Mouse (Mus musculus) liver, embryonic 12.5 days (tissue): ENCODE results near the gene Ckmt1. TPM values are rescaled to one million over a fixed set of nuclear protein-coding genes. Genes with fewer than 3 reads are reported as not detected.
A peak's percentile ranks its signal among the peaks of the same experiment; 100 is the strongest.

ENCODE experiments used
- ATAC-seq: fragments of 200-750 bp; cut with Nextera tagmentation; 2 replicates; pipeline ENCODE4 v1.8.0; 2017; ENCODE audit warnings: moderate number of reproducible peaks, mild to moderate bottlenecking, moderate library complexity
- H3K27ac ChIP-seq: fragments of 300-500 bp; sonication (generic); 2 replicates; pipeline ENCODE4 v1.5.1; 2016; ENCODE audit warnings: mild to moderate bottlenecking
- H3K27me3 ChIP-seq: fragments of 300-500 bp; sonication (generic); replicated peaks from 2 replicates; pipeline ENCODE4 v1.6.1; 2016; ENCODE audit warnings: mild to moderate bottlenecking, moderate library complexity
- H3K36me3 ChIP-seq: fragments of 300-500 bp; sonication (generic); 2 replicates; pipeline ENCODE4 v1.6.1; 2016; ENCODE audit warnings: mild to moderate bottlenecking, moderate library complexity
- H3K4me1 ChIP-seq: fragments of 300-500 bp; sonication (generic); 2 replicates; pipeline ENCODE4 v1.6.1; 2016
- H3K4me2 ChIP-seq: fragments of 300-500 bp; sonication (generic); 2 replicates; pipeline ENCODE4 v1.6.1; 2016; ENCODE audit warnings: mild to moderate bottlenecking, moderate library complexity
- H3K4me3 ChIP-seq: fragments of 300-500 bp; sonication (generic); 2 replicates; pipeline ENCODE4 v1.5.1; 2016; ENCODE audit warnings: mild to moderate bottlenecking, moderate library complexity
- H3K9ac ChIP-seq: fragments of 300-500 bp; sonication (generic); 2 replicates; pipeline ENCODE4 v1.6.1; 2016; ENCODE audit warnings: mild to moderate bottlenecking, moderate library complexity
- H3K9me3 ChIP-seq: fragments of 300-500 bp; sonication (generic); replicated peaks from 2 replicates; pipeline ENCODE4 v1.6.1; 2016; ENCODE audit warnings: mild to moderate bottlenecking, moderate library complexity
- WGBS: fragments of 180-500 bp; shearing (Covaris S2); methylation state at CpG from one replicate; pipeline ENCODE4 v1.1.7; 2016; ENCODE audit not compliant: insufficient replicate concordance; 5-methylcytosine and 5-hydroxymethylcytosine counted together
- polyA plus RNA-seq: library from polyadenylated mRNA; unstranded; fragments of >200 nt; fragmentation: Nextera tagmentation; extraction: Ambion mirVana; gene quantifications from 2 replicates; pipeline ENCODE4 v1.2.1, GENCODE M21; 2016

The Ckmt1 gene
- polyA plus RNA-seq, result 0.16 TPM in 1 of 2 replicates, not detected in the other

GRCm38 (mm10) chr2:121357494-121357893, at the start of gene Ckmt1:
Ckmt1 (plus strand) TSS chr2:121357714.
- peaks cover 76% of the 10 kb centered on the region for H3K27me3 ChIP-seq
- no peaks in the 10 kb centered on the region for H3K9me3 ChIP-seq
- H3K4me2 ChIP-seq, result peak within 1 kb of the TSS; percentile 24; the same call in 1 of the 2 replicates
- no peak within 1 kb of the TSS for H3K9ac ChIP-seq
- H3K4me3 ChIP-seq, result no peak within 1 kb of the TSS
- H3K36me3 ChIP-seq, result no peaks in the 10 kb centered on the region
- no peak for ATAC-seq
- peaks cover 21% of the 10 kb centered on the region for H3K4me1 ChIP-seq
- H3K27ac ChIP-seq, result no peak within 1 kb of the TSS
- WGBS, result 54% methylated on average over 5 of the region's 5 CpGs

GRCm38 (mm10) chr2:121308997-121309416, 48.5 kb upstream of the Ckmt1 start:
- H3K9ac ChIP-seq, result no peak overlapping the region
- H3K36me3 ChIP-seq, result no peaks in the 10 kb centered on the region
- H3K4me3 ChIP-seq, result no peak overlapping the region
- peaks cover 55% of the 10 kb centered on the region for H3K27me3 ChIP-seq
- peak overlapping the region; percentile 26; the same call in 1 of the 2 replicates for H3K4me2 ChIP-seq
- ATAC-seq, result no peak
- H3K9me3 ChIP-seq, result no peaks in the 10 kb centered on the region
- no peak overlapping the region for H3K27ac ChIP-seq
- H3K4me1 ChIP-seq, result no peaks in the 10 kb centered on the region
- WGBS, result 16% methylated on average over 5 of the region's 5 CpGs

- no peak overlapping the region for H3K4me3 ChIP-seq
- H3K9ac ChIP-seq, result no peak overlapping the region
- 46% methylated on average over 8 of the region's 8 CpGs for WGBS
- H3K36me3 ChIP-seq, result no peaks in the 10 kb centered on the region
- no peaks in the 10 kb centered on the region for H3K9me3 ChIP-seq
- H3K4me2 ChIP-seq, result no peak overlapping the region
- 0 out of 2 replicates have a peak, but pooled peaks cover 6% of the 10 kb centered on the region for H3K27me3 ChIP-seq
- no peak for ATAC-seq
- no peak overlapping the region for H3K27ac ChIP-seq
- H3K4me1 ChIP-seq, result 0 out of 2 replicates have a peak, but pooled peaks cover 11% of the 10 kb centered on the region
Observed at GRCm38 (mm10) chr2:121316278-121316677, 41.2 kb upstream of the Ckmt1 start.

GRCm38 (mm10) chr2:121323041-121323440, 34.5 kb upstream of the Ckmt1 start:
- Histone ChIP-seq H3K9me3 (no peaks in the 10 kb centered on the region), H3K36me3 (no peaks in the 10 kb centered on the region), H3K4me3 (no peak overlapping the region), H3K9ac (no peak overlapping the region), H3K4me2 (no peak overlapping the region), H3K27me3 (no peaks in the 10 kb centered on the region), H3K27ac (no peak overlapping the region), H3K4me1 (no peaks in the 10 kb centered on the region)
- WGBS, result 80% methylated on average over 10 of the region's 10 CpGs
- no peak for ATAC-seq

GRCm38 (mm10) chr2:121323693-121324470, 33.6 kb upstream of the Ckmt1 start:
- H3K27ac ChIP-seq, result no peak overlapping the region
- H3K4me3 ChIP-seq, result no peak overlapping the region
- H3K36me3 ChIP-seq, result no peaks in the 10 kb centered on the region
- no peaks in the 10 kb centered on the region for H3K27me3 ChIP-seq
- WGBS, result 55% methylated on average over 10 of the region's 10 CpGs
- H3K9me3 ChIP-seq, result no peaks in the 10 kb centered on the region
- no peak overlapping the region for H3K4me2 ChIP-seq
- ATAC-seq, result no peak
- no peak overlapping the region for H3K9ac ChIP-seq
- H3K4me1 ChIP-seq, result no peaks in the 10 kb centered on the region

- no peak overlapping the region for H3K4me3 ChIP-seq
- H3K9me3 ChIP-seq, result no peaks in the 10 kb centered on the region
- H3K27ac ChIP-seq, result no peak overlapping the region
- no peaks in the 10 kb centered on the region for H3K36me3 ChIP-seq
- no peaks in the 10 kb centered on the region for H3K27me3 ChIP-seq
- no peak overlapping the region for H3K9ac ChIP-seq
- no peak for ATAC-seq
- no peaks in the 10 kb centered on the region for H3K4me1 ChIP-seq
- H3K4me2 ChIP-seq, result no peak overlapping the region
- 69% methylated on average over 2 of the region's 2 CpGs for WGBS
Observed at GRCm38 (mm10) chr2:121329492-121329891, 28.0 kb upstream of the Ckmt1 start.

- Histone ChIP-seq H3K4me1 (no peaks in the 10 kb centered on the region), H3K4me2 (no peak overlapping the region)
- ATAC-seq, result no peak
Observed at GRCm38 (mm10) chr2:121339057-121339456, 18.5 kb upstream of the Ckmt1 start.

GRCm38 (mm10) chr2:121353156-121353555, 4.4 kb upstream of the Ckmt1 start:
- H3K27ac ChIP-seq, result no peak overlapping the region
- no peaks in the 10 kb centered on the region for H3K9me3 ChIP-seq
- H3K27me3 ChIP-seq, result peaks cover 44% of the 10 kb centered on the region
- no peak for ATAC-seq
- peaks cover 10% of the 10 kb centered on the region for H3K36me3 ChIP-seq
- WGBS, result 58% methylated on average over 8 of the region's 8 CpGs
- H3K9ac ChIP-seq, result no peak overlapping the region
- peaks cover 16% of the 10 kb centered on the region for H3K4me1 ChIP-seq
- no peak overlapping the region for H3K4me2 ChIP-seq
- no peak overlapping the region for H3K4me3 ChIP-seq

More at GRCm38 (mm10) chr2:121339057-121339456, 18.5 kb upstream of the Ckmt1 start:
- Histone ChIP-seq H3K27me3 (no peaks in the 10 kb centered on the region), H3K36me3 (no peaks in the 10 kb centered on the region), H3K4me3 (no peak overlapping the region), H3K9ac (no peak overlapping the region), H3K9me3 (no peaks in the 10 kb centered on the region), H3K27ac (no peak overlapping the region)

GRCm38 (mm10) chr2:121354378-121354777, 3.1 kb upstream of the Ckmt1 start:
- Histone ChIP-seq H3K36me3 (peaks cover 5% of the 10 kb centered on the region), H3K4me2 (peak overlapping the region; percentile 98), H3K4me1 (peaks cover 21% of the 10 kb centered on the region), H3K9me3 (no peaks in the 10 kb centered on the region), H3K27ac (0 out of 2 replicates have a peak overlapping the region, but pooled peaks have one; percentile 64), H3K27me3 (peaks cover 56% of the 10 kb centered on the region), H3K4me3 (peak overlapping the region; percentile 81), H3K9ac (peak overlapping the region; percentile 84)
- peak; percentile 2; the same call in 1 of the 2 replicates for ATAC-seq
- WGBS, result 4% methylated on average over 6 of the region's 6 CpGs

GRCm38 (mm10) chr2:121354820-121355592, 2.5 kb upstream of the Ckmt1 start, which contains the start of gene Ppip5k1:
Ppip5k1 (minus strand) TSS chr2:121355396.
- under 1% methylated on average over 58 of the region's 58 CpGs for WGBS
- Histone ChIP-seq H3K36me3 (no peaks in the 10 kb centered on the region), H3K9me3 (no peaks in the 10 kb centered on the region), H3K9ac (peak within 1 kb of the TSS; percentile 84), H3K4me1 (peaks cover 21% of the 10 kb centered on the region), H3K27me3 (peaks cover 63% of the 10 kb centered on the region), H3K4me3 (peak within 1 kb of the TSS; percentile 81), H3K4me2 (peak within 1 kb of the TSS; percentile 98), H3K27ac (peak within 1 kb of the TSS; percentile 64; the same call in 1 of the 2 replicates)
- peak; percentile 97 for ATAC-seq

GRCm38 (mm10) chr2:121357961-121358360, 447 bp downstream of the Ckmt1 start:
- WGBS, result 3% methylated on average over 4 of the region's 4 CpGs
- Histone ChIP-seq H3K9ac (no peak overlapping the region), H3K4me2 (no peak overlapping the region), H3K27ac (no peak overlapping the region), H3K9me3 (no peaks in the 10 kb centered on the region), H3K27me3 (peaks cover 80% of the 10 kb centered on the region), H3K36me3 (no peaks in the 10 kb centered on the region), H3K4me3 (no peak overlapping the region), H3K4me1 (peaks cover 21% of the 10 kb centered on the region)
- ATAC-seq, result no peak

GRCm38 (mm10) chr2:121358381-121358780, 867 bp downstream of the Ckmt1 start:
- H3K9me3 ChIP-seq, result no peaks in the 10 kb centered on the region
- peak overlapping the region; percentile 24; the same call in 1 of the 2 replicates for H3K4me2 ChIP-seq
- H3K36me3 ChIP-seq, result no peaks in the 10 kb centered on the region
- WGBS, result 3% methylated on average over 16 of the region's 16 CpGs
- H3K9ac ChIP-seq, result no peak overlapping the region
- H3K4me3 ChIP-seq, result no peak overlapping the region
- no peak for ATAC-seq
- H3K27me3 ChIP-seq, result peaks cover 76% of the 10 kb centered on the region
- peaks cover 21% of the 10 kb centered on the region for H3K4me1 ChIP-seq
- no peak overlapping the region for H3K27ac ChIP-seq
